Mouse (Mus musculus) embryonic stem cell, embryonic (primary cell): ENCODE measurements around the gene Muc3a.

Source experiments
- CTCF ChIA-PET, 4 experiments: fragments of 300-600 bp in 2 of 4; fragments of 350-600 bp in 2 of 4; sonication (Branson Sonifier 250); formaldehyde crosslinking; loops; one replicate each; lab custom pipeline; 2022; ENCODE audit warnings: inconsistent platforms in 2 of 4; lab: Charles Lee
- POLR2A ChIA-PET, 4 experiments: fragments of 300-600 bp in 2 of 4; fragments of 350-600 bp in 2 of 4; sonication (Branson Sonifier 250); formaldehyde crosslinking; loops; one replicate each; lab custom pipeline; 2022; ENCODE audit warnings: antibody characterized with exemption in 4 of 4, inconsistent platforms in 1 of 4; lab: Charles Lee

Gene Muc3a

GRCm38 (mm10) chr5:137159461-137159860 is 52.7 kb downstream of the Muc3a start:
- ChIA-PET CTCF (interaction anchor here (0.5 to 3.2 kb wide), 44 partner anchors 10 to 1549 kb away, joined by 3 to 64 read pairs (median 4); partner anchors contain the start of genes Ache (in 4 of the 4) and Pop7 (in 1 of the 4)), POLR2A (interaction anchor here in 3 of 4 experiments (0.5 to 1.6 kb wide), 6 partner anchors 125 to 217 kb away, joined by 3 to 5 read pairs (median 3); partner anchors contain the start of gene Srrt (in 1 of the 3))
